Mouse (Mus musculus): ENCODE measurements around the gene Opa1.

Gene Opa1

DNA sequence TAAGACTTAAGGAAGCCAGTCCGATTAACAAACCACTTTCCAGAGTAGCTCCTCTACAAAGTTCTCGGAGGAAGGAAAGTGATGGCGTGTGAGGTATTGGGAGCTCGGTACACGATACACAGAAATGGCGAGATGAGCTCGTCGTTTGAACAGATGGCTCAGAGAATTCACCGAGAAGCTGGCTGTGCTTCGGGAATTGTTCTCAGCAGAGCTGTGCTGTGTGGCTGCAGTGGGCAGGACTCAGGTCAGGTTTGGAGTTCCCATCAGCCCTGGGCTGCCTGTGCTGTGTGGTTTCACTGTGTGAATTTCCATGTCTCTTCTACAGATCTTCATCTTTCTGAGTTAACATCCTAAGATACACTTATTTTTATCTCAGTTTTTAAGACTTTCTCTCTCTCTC, 77.8 kb downstream of the Opa1 start:
- peak; percentile 17 for DNase-seq

DNA sequence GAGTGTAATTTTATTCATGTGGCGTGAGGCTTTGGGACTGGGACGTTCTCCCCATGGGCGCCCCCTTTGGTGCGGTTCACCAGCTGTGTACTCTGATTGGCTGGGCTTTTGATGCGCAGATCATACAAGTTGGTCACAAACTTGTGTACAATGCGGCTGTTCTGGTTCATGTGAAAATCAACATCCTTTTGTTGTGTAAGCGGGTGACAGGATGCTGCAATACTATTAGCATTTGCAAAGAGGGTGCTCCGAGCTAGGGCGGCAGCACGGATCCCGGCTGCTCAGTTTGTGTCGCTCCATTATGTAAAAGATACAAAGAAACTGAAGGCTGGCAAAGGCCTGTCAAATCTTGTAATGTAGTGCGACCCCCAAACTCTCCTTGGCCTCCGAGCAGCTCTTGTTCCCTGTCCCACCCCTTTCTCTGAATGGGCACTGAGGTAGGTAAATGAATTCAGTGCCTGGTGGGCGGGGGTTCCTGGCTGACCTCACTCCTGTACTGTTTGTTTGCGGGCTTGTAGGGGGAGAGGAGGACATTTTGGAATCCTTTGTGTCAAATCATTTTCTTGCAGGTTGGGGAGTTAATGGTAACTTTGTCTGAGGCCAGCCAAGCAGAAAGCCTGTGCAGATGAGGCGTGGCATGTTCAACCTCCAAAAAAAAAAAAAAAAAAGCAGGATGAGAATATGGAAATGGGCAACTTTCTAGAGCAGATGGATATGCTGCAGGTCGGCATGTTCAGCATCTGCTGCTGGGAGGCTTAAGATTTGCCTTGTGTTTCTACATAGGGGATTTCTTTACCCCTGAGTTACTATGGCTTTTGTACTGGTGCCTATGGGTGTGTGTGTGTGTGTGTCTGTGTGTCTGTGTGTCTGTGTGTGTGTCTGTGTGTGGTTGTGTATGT, 78.8 kb downstream of the Opa1 start:
- DNase-seq = peak; percentile 4

DNA sequence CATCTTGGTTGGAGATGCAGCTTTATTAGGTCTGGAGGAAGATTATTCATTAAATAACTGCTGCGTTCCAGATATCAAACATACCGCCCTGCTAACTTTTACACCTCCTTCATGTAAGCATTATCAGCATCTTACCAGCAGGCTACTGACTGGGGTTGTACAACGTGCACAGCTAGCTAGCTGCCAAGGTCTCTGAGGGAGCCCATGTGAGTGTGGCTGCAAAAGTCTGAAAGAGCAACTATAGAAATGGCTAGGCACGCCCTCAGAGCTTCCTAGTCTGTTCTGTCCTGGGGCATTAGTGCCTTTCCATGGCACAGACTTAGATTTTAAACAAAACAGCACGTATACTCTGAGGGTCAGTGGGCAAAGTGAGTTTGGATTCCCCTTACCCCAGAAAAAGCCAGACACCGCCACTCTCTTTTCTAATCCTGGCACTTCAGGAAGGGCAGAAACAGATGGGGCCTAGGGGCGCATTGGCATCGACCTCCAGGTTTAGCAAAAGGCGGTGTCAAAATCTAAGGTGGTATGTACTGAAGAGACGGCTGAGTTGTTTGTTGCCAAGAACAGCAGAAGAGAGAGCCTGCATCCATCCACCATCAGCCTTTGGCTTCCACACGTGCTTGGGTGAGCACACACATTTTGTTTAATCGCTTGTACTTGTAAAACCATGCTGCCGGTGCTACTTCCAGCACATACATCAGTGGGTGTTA, 80.1 kb downstream of the Opa1 start:
- no peak for DNase-seq

DNA sequence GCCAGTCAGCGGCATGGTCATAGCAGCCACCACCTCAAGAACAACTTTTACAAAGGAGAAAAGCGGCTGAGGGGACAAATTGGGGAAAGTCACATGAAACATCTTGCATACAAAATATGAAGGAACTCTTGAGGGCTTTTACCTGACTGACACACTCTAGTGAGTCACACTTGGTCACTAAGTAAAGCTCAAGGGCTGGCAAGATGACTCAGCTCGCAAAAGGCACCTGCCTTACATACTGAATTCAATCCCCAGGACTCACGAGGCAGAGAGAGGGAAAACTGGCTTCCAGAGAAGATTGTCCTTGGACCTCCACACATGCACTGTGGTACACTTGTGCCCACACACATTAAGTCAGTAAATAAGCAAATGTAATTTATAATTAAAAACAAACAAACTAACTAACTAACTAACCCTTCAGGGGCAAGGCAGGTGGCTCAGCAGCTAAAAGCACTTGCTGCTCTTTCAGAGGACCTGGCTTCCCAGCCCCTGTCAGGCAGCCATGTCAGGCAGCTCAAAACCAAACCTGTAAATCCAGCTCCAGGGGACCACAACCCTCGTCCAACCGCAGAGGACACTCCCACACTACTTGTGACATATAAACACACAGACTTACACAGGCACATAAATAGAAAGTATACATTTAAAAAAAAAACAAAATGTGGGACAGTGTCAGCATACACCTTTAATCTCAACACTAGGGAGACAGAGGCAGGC, 84.1 kb downstream of the Opa1 start:
- DNase-seq = no peak

DNA sequence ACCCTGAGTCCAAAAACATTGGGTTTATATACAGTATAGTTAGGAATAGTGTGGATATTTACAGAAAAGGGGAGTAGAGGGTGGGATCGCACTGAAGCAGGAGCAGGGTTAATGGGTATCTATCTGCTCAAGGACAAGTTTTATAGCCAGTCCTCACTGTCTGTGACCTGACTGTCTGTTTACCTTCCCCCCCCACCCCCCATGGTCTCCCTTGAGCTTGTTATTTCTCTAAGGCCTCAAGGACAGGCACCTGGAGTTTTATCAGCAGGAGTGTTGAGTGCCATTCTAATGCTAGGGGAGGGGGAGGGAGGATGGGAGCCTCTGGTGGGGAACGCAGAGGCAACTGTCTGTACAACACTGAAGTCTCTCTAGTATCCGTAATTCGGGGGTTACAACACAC, 85.3 kb downstream of the Opa1 start:
- DNase-seq = no peak

DNA sequence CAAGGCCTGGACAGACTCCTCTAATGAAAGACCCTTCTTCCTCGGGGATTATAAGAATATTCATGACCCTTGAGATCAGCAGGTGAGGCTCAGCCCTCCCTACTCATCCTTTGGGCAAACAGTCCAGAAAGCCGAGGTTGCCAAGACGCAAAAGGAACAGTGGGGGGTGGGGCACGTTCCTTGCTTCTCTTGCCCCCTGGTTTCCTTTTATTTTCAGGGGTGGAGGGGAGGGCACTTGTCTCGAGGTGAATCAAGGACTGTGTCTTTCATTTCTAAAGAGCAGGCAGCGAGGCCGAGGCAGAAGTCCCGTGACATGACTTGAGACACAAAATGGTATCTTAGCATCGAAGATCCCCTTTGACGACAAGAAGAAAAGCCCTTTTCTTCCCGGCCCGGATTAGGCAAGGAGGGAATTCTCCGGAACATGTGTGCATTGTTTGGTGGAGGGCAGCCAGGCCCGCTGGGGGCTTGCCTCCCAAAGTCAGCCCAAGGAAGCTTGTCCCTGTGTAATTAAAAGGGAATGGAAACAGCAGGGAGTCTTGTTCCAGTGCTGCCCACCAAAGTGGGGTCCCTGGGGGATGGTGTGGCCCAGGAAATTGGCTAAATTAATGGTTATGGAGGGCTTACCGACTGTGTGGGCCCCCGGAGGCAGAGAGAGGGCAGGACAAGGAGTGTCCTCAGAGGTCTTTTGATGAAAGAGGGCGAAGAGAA, 88.0 kb downstream of the Opa1 start:
- DNase-seq = no peak

DNA sequence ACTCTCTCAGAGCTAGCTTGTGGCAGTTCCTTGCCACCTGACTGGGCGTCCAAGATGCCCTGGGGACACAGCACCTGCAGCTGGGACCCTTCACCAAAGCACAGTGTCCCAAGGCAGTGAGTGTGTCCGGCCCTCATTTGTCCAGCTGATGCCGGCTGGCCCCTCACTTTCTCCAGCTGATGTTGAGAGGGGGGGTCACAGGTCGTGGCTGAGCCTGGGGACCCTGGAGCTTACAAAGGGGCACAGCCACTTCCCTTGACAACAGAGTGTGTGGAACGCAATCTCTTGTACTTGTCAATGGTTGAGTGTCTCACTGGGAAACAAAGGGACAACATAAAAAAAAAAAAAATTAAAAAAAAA, 88.5 kb downstream of the Opa1 start:
- DNase-seq = no peak

DNA sequence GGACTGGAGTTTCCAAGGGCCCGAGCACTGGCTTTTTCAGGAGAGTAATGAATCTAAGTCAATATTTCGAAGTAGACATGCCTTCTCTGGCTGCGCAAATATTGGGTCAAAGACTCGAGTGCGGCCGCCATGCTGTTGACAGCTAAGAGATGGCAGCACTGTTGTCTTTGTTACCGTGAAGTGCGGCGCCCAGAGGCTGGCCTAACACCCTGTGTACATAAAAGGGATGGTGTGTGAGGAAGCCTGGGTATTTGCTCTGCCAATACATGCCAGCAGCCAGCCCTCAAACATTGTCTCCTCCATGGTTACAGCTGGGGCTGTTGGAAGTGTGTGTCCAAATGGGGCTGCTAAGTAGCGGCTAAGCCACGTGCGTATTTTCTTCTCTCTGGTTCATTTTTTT, 89.3 kb downstream of the Opa1 start:
- no peak for DNase-seq

DNA sequence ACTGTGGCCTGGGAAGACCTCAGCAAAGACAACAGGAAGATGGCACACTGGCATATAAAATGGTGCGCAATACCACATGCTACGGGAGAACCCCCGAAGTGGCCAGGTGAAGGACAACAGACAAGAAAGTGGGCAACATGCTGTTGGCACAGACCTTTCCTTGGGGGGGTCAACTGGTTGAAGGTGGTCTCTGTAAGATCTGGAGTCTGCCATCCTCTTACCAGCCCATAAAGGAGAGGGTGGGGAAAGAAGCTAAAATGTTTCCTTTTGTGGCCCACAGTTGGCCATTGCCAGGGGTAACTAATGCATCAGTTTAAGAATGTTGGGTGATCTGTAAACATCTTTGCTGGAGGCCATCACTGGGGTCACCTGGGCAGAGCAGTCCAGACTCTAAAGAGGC, 91.7 kb downstream of the Opa1 start:
- no peak for DNase-seq

DNA sequence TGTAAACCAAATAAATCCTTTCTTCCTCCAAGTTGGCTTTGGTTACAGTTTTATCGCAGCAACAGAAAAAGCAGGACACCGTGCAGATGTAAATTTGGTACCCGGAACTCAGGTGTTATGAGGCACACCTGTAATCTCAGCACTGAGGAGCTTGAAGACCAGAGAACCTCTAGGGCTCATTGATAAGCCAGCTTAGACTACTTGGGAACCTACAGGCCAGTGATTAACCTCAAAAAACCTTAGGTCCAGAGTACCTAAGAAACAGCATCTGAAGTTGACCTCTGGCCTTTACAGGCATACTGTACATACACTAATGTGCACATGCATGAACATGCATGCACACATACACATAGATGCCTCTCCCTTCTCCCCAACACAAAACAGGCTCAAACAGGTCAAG, 94.1 kb downstream of the Opa1 start:
- DNase-seq = no peak

DNA sequence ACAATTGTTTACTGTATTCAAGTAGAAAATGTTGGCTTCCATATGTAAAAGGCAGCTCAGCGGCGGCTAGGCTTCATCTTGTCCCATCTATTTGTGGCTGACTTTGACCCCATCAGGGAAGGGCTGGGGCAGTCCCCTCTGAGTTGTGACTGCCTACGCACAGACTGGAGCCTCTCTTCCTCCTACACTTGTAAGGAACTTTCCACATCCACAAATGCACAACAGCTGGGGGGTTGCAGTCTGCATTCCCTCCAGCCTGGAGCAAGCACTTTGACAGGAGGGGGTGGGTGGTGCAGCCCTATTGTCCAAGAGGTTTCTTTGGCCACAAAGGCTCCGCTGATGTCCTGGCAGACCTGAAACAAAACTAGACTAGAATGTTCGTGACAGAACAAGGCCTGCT, 100.5 kb downstream of the Opa1 start:
- DNase-seq = no peak

DNA sequence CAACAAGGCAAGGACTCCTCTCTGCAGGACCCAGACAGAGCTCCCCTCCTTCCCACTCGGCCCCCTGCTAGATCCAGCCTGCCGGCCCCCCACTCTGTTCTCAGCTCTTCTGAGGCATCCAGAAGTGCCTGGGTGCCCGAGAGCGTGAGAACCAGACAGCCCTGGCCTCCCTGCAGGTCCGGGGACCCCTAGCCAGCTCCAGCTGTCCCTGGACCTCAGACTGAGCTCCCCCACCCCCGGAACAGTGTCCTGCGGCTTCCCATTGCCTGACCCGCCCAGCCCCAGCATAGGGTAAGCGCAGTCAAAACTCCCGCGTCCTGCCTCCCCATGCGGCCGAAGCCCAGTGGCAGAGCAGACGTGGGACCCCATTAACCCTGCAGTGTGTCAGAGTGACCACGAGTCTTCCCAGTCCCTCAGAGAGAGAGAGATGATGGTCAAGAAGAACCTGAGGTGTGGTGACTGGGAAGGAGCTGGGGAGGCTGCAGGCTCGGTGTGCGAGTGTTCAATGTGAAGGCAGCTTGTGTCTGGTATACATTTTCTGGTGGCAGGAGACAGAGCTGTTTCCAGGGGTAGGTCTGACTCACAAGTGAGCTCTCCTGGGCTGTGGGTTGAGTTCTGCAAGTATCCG, 101.5 kb downstream of the Opa1 start:
- DNase-seq = no peak

DNA sequence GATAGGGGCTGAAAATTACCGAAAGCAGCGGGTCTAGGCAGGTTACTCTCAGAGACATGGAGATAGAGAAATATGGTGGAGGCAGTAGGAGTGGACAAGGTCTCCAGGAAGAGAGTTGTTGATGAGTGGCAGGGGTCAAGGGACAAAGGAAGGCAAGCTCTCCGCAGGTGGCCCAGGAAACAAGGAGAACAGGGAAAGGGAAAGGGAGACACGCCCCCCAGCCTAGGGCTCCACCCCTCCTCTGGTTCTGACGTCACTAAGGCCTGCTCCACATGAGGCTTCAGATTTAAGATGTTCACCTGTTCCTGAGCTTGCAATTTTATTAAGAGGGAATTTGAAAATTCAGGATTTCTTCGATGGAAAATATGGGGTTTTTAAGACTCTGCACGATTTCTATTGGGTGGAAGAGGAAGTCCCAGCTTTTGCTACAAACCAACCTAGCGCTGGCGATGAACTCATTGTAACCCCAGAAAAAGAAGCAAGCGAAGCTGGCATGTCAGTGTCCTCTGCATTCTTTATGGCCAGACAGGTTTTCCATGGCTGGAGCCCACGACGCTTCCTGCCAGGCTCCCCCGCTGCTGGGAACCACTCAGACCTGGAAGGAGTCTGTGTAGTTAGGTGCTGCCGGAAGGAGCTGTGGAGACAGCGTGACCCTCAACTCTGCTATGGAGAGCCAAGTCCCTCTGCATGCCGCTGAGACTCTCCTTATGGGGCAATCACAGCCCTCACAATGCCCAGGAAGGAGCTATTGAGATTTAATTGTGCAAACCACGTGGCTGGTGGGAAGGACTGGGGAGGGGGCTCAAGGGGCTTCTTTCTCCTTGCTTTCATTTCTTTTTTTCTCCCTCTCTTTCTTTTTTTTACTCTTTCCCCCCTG, 103.7 kb downstream of the Opa1 start:
- DNase-seq = no peak

DNA sequence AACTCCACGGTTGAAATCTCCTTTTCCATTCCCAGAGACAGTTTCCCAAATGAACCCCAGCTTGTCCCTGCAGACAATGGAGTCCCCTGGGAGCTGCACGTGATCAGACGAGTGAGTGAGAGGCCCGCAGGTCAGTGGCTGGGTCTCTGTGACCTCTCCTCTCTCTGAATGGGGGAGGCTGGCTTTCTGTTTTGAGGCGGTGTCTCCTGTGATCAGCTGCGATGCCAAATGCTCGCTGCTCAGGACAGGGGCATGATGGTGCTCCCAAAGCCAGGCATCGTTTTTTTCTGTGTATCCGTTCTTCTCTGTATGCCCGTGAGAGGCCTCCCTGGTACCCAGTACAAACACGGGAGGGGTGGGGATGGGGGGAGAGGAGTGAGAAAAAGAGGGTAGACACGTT, 104.4 kb downstream of the Opa1 start:
- DNase-seq = no peak

DNA sequence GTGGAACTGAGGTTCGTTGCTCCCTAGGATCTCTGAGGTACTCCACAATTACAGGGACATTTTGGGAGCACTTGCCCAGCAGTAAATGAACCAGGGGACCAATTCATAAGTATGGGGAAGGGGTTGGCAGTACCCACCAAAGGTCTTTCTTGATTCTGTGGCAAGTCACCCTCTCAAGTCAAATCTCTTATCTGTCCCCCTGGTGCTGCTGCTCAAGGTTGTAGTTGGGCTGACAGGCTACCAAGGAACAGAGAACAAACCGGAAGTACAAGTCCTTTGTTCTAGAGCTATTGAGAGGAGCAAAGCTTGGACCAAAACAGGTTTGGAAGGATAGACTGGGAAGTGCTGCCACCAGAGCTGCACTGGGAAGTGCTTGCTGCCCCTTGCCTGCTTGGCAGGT, 105.0 kb downstream of the Opa1 start:
- no peak for DNase-seq

DNA sequence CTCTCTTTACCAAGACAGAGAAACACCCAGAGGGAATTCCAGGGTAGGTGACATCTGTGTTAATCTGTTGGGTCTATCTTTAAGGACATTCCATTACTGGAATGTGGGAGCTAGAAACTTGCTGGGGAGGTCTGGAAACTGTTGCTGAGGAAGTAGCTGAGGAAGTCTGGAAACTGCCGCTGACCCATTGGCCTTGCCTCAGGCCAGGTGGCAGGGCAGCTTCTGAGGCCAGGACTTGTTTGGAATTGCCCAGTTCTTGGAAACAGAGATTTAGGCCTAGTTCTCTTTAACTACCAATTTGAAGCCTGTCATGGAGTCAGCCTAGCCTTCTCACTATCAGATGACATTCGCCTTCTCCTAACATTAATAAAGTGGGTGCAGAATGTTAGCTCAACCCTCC, 105.5 kb downstream of the Opa1 start:
- DNase-seq = no peak

DNA sequence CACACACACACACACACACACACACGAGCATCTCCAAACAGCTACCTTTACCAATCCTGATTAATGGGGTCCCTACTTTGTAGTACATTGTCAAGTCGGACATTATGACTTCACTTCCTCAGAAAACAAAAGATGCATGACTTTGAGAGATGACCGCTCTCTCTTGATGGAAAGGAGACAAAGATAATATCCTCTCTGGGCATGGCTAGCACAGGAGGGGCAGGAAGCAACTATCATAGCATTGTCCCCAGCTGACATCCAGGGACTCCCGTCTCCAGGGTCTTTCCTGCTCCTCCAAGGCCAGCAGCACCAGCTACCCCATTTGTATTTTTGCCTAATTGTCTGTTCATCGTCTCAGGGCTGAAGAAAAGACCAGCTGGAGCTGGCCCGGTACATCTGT, 107.0 kb downstream of the Opa1 start:
- DNase-seq = no peak

DNA sequence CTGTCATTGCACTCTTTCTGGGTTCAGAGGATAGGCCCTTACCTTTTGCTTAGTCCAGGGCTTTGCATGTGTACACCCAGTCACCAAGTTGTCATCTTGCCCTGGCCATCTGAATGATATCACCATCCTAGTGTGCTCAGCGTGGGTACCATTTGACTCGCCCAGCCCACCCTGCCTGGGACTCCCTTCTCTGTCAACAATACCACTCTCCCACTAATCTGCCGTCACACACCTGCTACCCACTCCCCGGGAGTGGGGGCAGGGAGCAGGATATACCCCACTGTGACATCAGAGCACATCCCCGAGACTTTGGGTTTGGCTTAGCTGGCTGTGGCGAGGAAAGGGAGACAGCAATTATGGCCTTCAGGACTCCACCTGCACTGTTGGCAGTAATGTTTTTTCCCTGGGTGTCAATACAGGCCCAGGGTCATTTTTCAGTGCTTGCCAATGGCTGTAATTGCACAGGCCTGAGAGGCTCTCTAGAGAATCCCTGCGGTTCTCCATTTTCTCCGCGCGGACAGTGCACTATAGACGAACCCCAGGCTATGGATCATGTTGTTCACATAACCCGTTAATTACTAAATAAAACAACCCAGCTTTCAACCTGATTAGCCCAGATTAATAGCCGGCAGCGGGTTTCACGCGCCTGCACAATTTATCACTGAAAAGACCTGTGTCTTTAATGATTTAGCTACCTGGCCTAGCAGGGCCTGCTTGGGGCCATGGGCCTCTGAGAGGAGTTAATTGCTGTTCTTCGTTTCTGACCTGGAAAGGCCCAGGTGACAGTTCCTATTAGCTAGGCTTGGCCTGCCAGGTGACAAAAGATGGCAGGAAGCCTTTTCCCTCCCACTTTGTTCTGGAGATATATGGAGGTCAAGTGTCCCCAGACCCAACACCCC, 109.1 kb downstream of the Opa1 start:
- no peak for DNase-seq

DNA sequence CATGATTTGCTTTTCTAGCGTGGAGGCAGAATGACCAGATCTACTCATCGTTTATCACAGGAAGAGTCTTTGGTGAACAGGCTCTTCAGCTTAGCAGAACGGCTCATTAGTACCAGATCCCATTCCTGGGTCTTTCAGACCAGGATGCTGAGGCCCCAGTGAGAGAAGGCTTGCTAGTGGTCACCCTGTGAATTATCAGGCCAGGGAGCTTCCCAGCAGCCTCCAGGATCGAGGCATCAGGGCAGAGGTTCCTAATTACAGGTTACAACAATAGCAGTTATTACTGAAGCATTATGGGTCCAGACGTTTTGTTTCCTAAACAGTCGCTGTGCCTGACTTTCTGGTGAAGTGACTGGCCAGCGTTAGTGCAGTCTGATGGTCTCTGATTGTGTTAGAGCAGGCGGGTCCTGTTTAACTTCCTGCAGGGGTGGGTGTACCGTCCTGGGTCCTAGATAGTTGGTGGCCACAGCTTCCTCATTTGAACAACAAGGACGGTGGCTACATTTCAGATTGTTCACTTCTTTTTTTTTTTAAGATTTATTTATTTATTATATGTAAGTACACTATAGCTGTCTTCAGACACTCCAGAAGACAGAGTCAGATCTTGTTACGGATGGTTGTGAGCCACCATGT, 110.2 kb downstream of the Opa1 start:
- no peak for DNase-seq

DNA sequence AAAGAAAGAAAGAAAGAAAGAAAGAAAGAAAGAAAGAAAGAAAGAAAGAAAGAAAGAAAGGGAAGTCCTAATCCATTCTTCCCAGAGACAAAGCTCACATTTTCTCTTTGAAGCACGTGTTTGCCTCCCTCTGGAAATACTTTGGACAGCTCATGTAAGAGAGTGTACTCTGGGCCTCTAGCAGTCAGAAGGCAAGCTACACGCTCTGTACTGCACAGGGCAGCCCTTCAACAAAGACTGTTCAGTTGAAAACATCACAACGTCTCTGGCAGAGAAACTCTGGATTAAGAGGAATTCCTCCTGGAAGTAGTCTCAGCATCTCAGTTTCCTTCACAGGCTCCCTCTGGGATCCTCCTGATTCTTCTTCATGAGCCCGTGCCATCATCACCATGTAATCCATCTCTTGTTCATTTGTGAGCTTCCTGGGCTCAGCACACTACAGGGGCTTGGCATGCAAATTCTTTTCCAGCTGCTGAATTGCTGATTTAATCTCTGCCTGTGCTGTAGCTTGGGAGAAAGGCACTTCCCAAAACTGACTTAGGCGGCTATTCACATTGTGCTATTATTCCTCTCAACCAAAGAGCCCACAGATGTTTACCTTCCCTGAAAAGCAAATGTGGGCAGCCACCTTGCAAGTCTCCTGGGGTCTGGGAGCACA, 114.0 kb downstream of the Opa1 start:
- no peak for DNase-seq

Data from cerebellum, adult 9-10 months (tissue).